Mouse (Mus musculus): ENCODE measurements at regions not wholly inside any gene's neighbourhood (a gene's known extent, or its start where the extent isn't known, plus 50 kb on each side); places are given as distances from the start of the nearest gene placed in this dataset.

DNA sequence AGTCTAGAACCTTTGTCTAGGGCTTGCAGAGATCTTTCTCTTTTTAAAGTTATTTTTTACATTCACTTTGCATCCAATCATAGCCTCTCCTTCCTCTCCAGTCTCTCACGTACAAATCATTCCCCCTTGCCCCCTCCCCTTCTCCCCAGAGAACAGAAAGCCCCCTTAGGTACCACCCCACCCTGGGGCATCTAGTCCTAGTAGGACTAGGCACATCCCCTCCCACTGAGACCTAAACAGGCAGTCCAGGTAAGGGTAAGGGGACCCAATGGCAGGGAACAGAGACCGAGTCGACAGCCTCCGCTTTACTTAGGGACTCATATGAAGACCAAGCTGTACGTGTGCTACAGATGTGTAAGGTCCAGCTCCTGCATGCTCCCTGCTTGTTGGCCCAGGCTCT, 59.3 kb upstream of the D16Ertd472e start:
- DNase-seq (ENCODE audit: extremely low read depth, insufficient read length, low spot score): no peak

DNA sequence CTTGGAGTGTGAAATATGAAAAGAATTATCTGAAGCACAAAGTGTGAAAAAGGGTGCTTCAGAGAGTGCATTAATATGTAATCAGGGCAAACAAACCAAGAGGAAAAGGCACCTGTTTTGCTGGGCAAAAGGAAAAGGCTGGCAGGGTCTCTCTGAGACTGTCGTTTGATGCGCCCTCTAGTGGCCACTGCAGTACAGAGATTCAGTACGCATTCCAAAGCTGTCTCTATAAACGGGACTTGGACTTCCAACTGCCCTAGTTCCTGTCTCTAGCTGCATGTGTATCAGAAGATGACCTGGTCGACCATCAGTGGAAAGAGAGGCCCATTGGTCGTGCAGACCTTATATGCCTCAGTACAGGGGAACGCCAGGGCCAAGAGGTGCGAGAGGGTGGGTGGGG, 58.7 kb upstream of the D16Ertd472e start:
- DNase-seq (ENCODE audit: extremely low read depth, insufficient read length, low spot score): no peak

DNA sequence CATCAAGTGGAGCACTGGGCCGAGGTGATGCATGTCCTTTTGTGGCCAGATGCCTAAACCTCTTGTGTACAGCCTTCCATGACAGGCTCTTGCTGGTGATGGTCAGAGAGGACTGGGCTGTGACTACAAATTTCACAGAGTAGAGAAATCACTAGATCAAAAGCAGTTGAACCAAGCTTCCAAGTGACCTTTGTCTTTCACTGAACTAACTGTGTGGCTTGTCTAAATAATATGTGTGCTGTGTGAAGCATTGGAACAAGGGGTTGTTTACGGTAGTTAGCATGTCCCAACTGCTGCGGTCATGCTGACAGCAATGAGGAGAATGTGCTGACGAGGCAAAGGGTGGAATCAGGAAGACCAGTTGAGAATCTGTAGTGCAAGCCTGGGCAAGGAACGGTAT, 55.3 kb upstream of the D16Ertd472e start:
- no peak for DNase-seq (ENCODE audit: extremely low read depth, insufficient read length, low spot score)

DNA sequence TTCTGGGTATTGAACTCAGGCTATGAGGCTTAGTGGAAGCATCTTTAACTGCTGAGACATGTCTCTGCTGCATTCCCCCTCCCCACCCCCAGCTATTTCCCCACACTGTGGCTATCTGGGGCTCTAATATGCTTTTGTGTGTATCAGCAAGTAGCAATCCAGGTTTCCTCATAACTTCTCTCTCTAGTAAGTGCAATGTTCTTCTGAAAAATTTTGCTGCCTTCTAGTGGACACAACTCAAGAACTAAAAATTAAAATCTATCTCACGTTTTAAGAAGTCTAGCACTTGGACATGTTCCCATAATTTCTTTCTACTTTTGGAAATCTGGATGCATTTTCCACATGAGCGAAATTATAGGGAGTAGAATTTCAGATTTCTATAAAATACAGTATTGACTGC, 50.3 kb upstream of the D16Ertd472e start:
- no peak for DNase-seq (ENCODE audit: extremely low read depth, insufficient read length, low spot score)
